Comparison of ENCODE assay signal across 10 mouse cellular contexts in genomic region chr5:151127298-151127717, GRCm38 (mm10).
DNase-seq lines count a peak whose midpoint lies in the region; ATAC-seq lines count a peak whose summit lies in the region.
"Had no signal": no experiment of that assay in that cellular context is flagged by ENCODE, and none has a peak within 500 bp of the region (broad histone marks: within the 10 kb centered on the region; RNA-seq: fewer than 3 reads in every experiment).

No protein-coding gene starts in this region.

- no peaks in the 10 kb centered on the region for H3K36me3 ChIP-seq in kidney, embryonic 14.5 days (ENCODE audit: control insufficient read depth, insufficient read depth, low read length)
- H3K36me3 ChIP-seq in embryonic facial prominence, embryonic 10.5 days (replicated peaks), result no peaks in the 10 kb centered on the region
- H3K36me3 ChIP-seq in heart, embryonic 16.5 days (ENCODE audit: control insufficient read depth, insufficient read depth), result no peaks in the 10 kb centered on the region
- H3K36me3 ChIP-seq: forebrain, embryonic 15.5 days; midbrain, embryonic 12.5 days had no signal

- peak overlapping the region; percentile 23; the same call in 1 of the 2 replicates for H3K4me2 ChIP-seq in kidney, embryonic 14.5 days (replicated peaks; ENCODE audit: low read depth, low read length)
- H3K4me2 ChIP-seq in heart, embryonic 16.5 days (ENCODE audit: low read depth, low read length), result 0 out of 2 replicates have a peak overlapping the region, but pooled peaks have one; percentile 18
- H3K4me2 ChIP-seq: forebrain, embryonic 15.5 days; midbrain, embryonic 12.5 days had no signal

- no peaks in the 10 kb centered on the region for H3K4me1 ChIP-seq in kidney, embryonic 14.5 days (ENCODE audit: control insufficient read depth, insufficient read depth, low read length)
- peaks cover 14% of the 10 kb centered on the region for H3K4me1 ChIP-seq in embryonic facial prominence, embryonic 10.5 days
- H3K4me1 ChIP-seq in heart, embryonic 16.5 days (ENCODE audit: control insufficient read depth, insufficient read depth, low read length), result peaks cover 6% of the 10 kb centered on the region
- H3K4me1 ChIP-seq: forebrain, embryonic 15.5 days; midbrain, embryonic 12.5 days had no signal

- H3K4me3 ChIP-seq in kidney, embryonic 14.5 days (ENCODE audit: low read length), result peak overlapping the region; percentile 9; the same call in 1 of the 2 replicates
- H3K4me3 ChIP-seq in embryonic facial prominence, embryonic 10.5 days, result no peak overlapping the region
- H3K4me3 ChIP-seq in heart, embryonic 16.5 days (ENCODE audit: low read length), result peak overlapping the region; percentile 20
- H3K4me3 ChIP-seq: forebrain, embryonic 15.5 days; midbrain, embryonic 12.5 days had no signal

- no peaks in the 10 kb centered on the region for H3K9me3 ChIP-seq in kidney, embryonic 14.5 days (ENCODE audit: control insufficient read depth, low read length)
- H3K9me3 ChIP-seq in embryonic facial prominence, embryonic 10.5 days, result no peaks in the 10 kb centered on the region
- no peaks in the 10 kb centered on the region for H3K9me3 ChIP-seq in heart, embryonic 16.5 days (replicated peaks; ENCODE audit: control insufficient read depth, low read length)
- H3K9me3 ChIP-seq: forebrain, embryonic 15.5 days; midbrain, embryonic 12.5 days had no signal

- 50% methylated on average over 6 of the region's 6 CpGs for WGBS in kidney, embryonic 14.5 days
- WGBS in embryonic facial prominence, embryonic 10.5 days, result 58% methylated on average over 6 of the region's 6 CpGs
- WGBS in heart, embryonic 16.5 days, result 42% methylated on average over 6 of the region's 6 CpGs

- DNase-seq in kidney, adult 8-10 months, result no peak
- no peak for DNase-seq in embryonic facial prominence, embryonic 10.5 days (ENCODE audit: low spot score)
- peak; percentile 61 for DNase-seq in lung, postnatal 10 days
- DNase-seq in ovary, postnatal 14 days (ENCODE audit: low spot score), result no peak
- DNase-seq in Muller cell, postnatal 12 days (ENCODE audit: inconsistent ontology term), result no peak
- DNase-seq: right cerebral cortex, postnatal 25 days had no signal

- H3K27ac ChIP-seq in kidney, embryonic 14.5 days (ENCODE audit: low read depth, low read length), result no peak overlapping the region
- H3K27ac ChIP-seq in embryonic facial prominence, embryonic 10.5 days (replicated peaks), result peak overlapping the region; percentile 35; the same call in 1 of the 2 replicates
- H3K27ac ChIP-seq in heart, embryonic 16.5 days (ENCODE audit: low read length), result no peak overlapping the region
- H3K27ac ChIP-seq: forebrain, embryonic 15.5 days; midbrain, embryonic 12.5 days had no signal

- no peaks in the 10 kb centered on the region for H3K27me3 ChIP-seq in kidney, embryonic 14.5 days (ENCODE audit: control insufficient read depth, insufficient read depth, low read length)
- H3K27me3 ChIP-seq in embryonic facial prominence, embryonic 10.5 days (replicated peaks; ENCODE audit: low read depth, poor library complexity, severe bottlenecking), result no peaks in the 10 kb centered on the region
- no peaks in the 10 kb centered on the region for H3K27me3 ChIP-seq in heart, embryonic 16.5 days (ENCODE audit: control insufficient read depth, insufficient read depth, low read length)
- H3K27me3 ChIP-seq: forebrain, embryonic 15.5 days; midbrain, embryonic 12.5 days had no signal

- H3K9ac ChIP-seq in kidney, embryonic 14.5 days (ENCODE audit: low read depth, low read length), result no peak overlapping the region
- no peak overlapping the region for H3K9ac ChIP-seq in heart, embryonic 16.5 days (ENCODE audit: low read length)
- H3K9ac ChIP-seq: forebrain, embryonic 15.5 days; midbrain, embryonic 12.5 days had no signal

- no peak for ATAC-seq in kidney, embryonic 14.5 days (ENCODE audit: low FRiP score, low TSS enrichment)
- ATAC-seq in heart, embryonic 16.5 days (replicated peaks; ENCODE audit: extremely low read depth, insufficient read depth, low FRiP score), result no peak
- ATAC-seq: forebrain, embryonic 15.5 days had no signal
